Mouse (Mus musculus) midbrain, embryonic 14.5 days (tissue): ENCODE results near the gene Fxyd1. TPM values are rescaled to one million over a fixed set of nuclear protein-coding genes. Genes with fewer than 3 reads are reported as not detected.

Experiments used
- ATAC-seq: fragments of 200-750 bp; cut with Nextera tagmentation; 2 replicates; pipeline ENCODE4 v1.8.0; 2017; ENCODE audit warnings: moderate number of reproducible peaks, moderate library complexity; ENCODE audit not compliant: low FRiP score, low TSS enrichment
- DNase-seq: peaks from one replicate; pipeline ENCODE4 v3.0.0-alpha.2; 2015
- H3K27ac ChIP-seq: fragments of 300-500 bp; sonication (generic); replicated peaks from 2 replicates; pipeline ENCODE4 v1.5.1; 2014; ENCODE audit warnings: mild to moderate bottlenecking, low read depth, low read length, moderate library complexity
- H3K27me3 ChIP-seq: fragments of 300-500 bp; sonication (generic); 2 replicates; pipeline ENCODE4 v1.6.1; 2014; ENCODE audit warnings: low read length, control low read depth, mixed read lengths; ENCODE audit not compliant: control insufficient read depth, insufficient read depth
- H3K36me3 ChIP-seq: fragments of 300-500 bp; sonication (generic); 2 replicates; pipeline ENCODE4 v1.6.1; 2014; ENCODE audit warnings: low read length, control low read depth; ENCODE audit not compliant: control insufficient read depth, insufficient read depth
- H3K4me1 ChIP-seq: fragments of 300-500 bp; sonication (generic); 2 replicates; pipeline ENCODE4 v1.6.1; 2014; ENCODE audit warnings: mild to moderate bottlenecking, antibody characterized with exemption, low read length, control low read depth; ENCODE audit not compliant: control insufficient read depth, insufficient read depth
- H3K4me2 ChIP-seq: fragments of 300-500 bp; sonication (generic); 2 replicates; pipeline ENCODE4 v1.6.1; 2014; ENCODE audit warnings: mild to moderate bottlenecking, low read length, moderate library complexity
- H3K4me3 ChIP-seq: fragments of 300-500 bp; sonication (generic); replicated peaks from 2 replicates; pipeline ENCODE4 v1.5.1; 2014; ENCODE audit warnings: low read depth, low read length
- H3K9ac ChIP-seq: fragments of 300-500 bp; sonication (generic); replicated peaks from 2 replicates; pipeline ENCODE4 v1.6.1; 2014; ENCODE audit warnings: mild to moderate bottlenecking, low read length, moderate library complexity
- H3K9me3 ChIP-seq: fragments of 300-500 bp; sonication (generic); 2 replicates; pipeline ENCODE4 v1.6.1; 2016; ENCODE audit warnings: low read length, control low read depth, mixed read lengths; ENCODE audit not compliant: control insufficient read depth
- WGBS: fragments of 180-500 bp; shearing (Covaris S2); extraction: QIAGEN DNeasy Blood & Tissue Kit; methylation state at CpG from one replicate; pipeline ENCODE4 v1.1.7; 2014; 5-methylcytosine and 5-hydroxymethylcytosine counted together
- polyA plus RNA-seq: library from polyadenylated mRNA; unstranded; fragments of >200 nt; fragmentation: Nextera tagmentation; extraction: Ambion mirVana; gene quantifications from 2 replicates; pipeline ENCODE4 v1.2.1, GENCODE M21; 2014

Gene Fxyd1
- polyA plus RNA-seq, 1 experiment from 2014 or later: 9.0 TPM

DNA sequence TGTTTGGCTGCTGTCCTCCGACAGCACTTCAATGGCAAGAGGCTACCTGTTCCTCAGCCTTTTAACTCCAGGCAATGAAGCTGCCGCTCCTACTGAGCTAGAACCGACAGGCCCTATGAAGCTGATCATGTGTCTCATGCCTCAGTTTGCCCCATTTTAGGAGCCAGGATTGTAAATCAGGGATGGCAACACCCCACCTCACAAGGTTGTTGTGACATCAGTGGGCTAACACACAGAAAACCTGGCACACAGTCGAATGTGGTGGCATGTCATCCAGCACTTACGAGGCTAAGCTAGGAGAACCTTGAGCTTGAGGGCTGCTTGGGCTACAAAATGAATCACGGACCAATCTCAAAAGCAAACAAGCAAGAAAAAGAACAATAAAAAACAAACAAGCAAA lies 1.2 kb upstream of the Fxyd1 start:
- no peaks in the 10 kb centered on the region for H3K9me3 ChIP-seq
- DNase-seq (no peak), ATAC-seq (no peak)
- H3K4me1 ChIP-seq: no peaks in the 10 kb centered on the region
- no peak overlapping the region for H3K4me2 ChIP-seq
- 92% methylated on average over 6 of the region's 6 CpGs for WGBS
- no peaks in the 10 kb centered on the region for H3K36me3 ChIP-seq
- H3K9ac ChIP-seq: no peak overlapping the region
- H3K27ac ChIP-seq: no peak overlapping the region
- H3K4me3 ChIP-seq: no peak overlapping the region
- peaks cover 9% of the 10 kb centered on the region for H3K27me3 ChIP-seq

DNA sequence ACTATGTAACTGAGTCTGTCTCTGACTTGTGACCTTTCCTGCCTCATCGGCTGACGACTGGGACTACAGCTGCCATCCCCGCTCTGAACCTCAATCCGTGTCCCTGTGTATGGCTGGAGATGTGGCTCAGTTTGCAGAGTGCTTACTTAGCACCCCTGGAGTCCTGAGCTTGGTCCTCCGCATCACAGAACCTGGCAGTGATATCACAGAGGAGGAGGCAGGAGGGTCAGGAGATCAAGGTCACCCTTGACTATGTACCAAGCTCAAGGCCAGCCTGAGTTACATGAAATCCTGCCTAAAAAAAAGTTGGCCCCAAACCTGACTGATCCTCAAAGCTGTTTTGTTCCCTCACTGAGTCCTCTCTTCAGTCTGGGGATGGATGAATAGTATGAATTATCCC lies 731 bp upstream of the Fxyd1 start:
- peaks cover 14% of the 10 kb centered on the region for H3K27me3 ChIP-seq
- 80% methylated on average over 5 of the region's 5 CpGs for WGBS

DNA sequence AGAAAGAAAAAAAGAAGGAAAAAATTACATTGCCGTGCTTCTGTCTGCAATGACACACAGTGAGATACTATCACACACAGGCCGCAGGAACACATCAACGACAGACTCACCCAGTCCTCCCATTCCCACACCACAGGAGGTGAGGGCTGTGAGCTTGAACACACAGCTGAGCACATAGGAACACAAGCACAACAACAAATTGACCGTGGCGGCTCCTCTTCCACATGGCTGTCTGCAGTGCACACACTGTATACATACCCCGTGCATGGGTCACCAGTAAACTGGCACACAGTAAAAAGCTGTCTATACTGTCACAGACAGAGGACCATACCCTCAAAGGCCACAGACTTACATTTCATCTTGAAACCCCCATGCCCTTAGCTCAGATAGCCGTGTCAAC lies 551 bp downstream of the Fxyd1 start:
- no peak for DNase-seq
- 79% methylated on average over 7 of the region's 7 CpGs for WGBS
- Histone ChIP-seq H3K9ac (no peak overlapping the region), H3K4me2 (no peak overlapping the region), H3K4me1 (peaks cover 3% of the 10 kb centered on the region; the same call in 1 of the 2 replicates), H3K36me3 (no peaks in the 10 kb centered on the region), H3K27me3 (peaks cover 27% of the 10 kb centered on the region), H3K9me3 (no peaks in the 10 kb centered on the region), H3K4me3 (no peak overlapping the region), H3K27ac (no peak overlapping the region)
- ATAC-seq: no peak

More for the DNA sequence above, 731 bp upstream of the Fxyd1 start:
- Histone ChIP-seq H3K36me3 (no peaks in the 10 kb centered on the region), H3K9ac (no peak overlapping the region), H3K4me3 (no peak overlapping the region), H3K27ac (no peak overlapping the region), H3K9me3 (no peaks in the 10 kb centered on the region), H3K4me2 (no peak overlapping the region), H3K4me1 (no peaks in the 10 kb centered on the region)
- ATAC-seq (no peak), DNase-seq (no peak)

DNA sequence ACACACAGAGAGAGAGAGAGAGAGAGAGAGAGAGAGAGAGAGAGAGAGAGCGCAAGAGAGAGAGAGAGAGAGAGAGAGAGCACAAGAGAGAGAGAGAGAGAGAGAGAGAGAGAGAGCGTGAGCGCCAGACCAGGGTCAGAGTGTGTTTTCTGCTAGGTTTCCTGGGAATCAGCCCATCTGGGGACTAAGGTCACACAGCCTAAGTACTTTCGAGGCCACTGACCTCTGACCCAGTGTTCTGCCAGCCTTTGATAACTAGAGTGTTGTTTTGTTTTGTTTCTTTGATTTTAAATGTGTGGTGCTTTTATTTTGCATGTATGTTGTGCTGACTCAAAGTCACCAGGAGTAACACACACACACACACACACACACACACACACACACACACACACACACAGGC lies 1.1 kb downstream of the Fxyd1 start:
- Histone ChIP-seq H3K9me3 (no peaks in the 10 kb centered on the region), H3K36me3 (no peaks in the 10 kb centered on the region), H3K27me3 (peaks cover 33% of the 10 kb centered on the region), H3K4me1 (peaks cover 9% of the 10 kb centered on the region), H3K4me2 (no peak overlapping the region), H3K4me3 (no peak overlapping the region), H3K9ac (no peak overlapping the region), H3K27ac (no peak overlapping the region)
- DNase-seq (no peak), ATAC-seq (no peak)
- WGBS: 34% methylated on average over 3 of the region's 4 CpGs

DNA sequence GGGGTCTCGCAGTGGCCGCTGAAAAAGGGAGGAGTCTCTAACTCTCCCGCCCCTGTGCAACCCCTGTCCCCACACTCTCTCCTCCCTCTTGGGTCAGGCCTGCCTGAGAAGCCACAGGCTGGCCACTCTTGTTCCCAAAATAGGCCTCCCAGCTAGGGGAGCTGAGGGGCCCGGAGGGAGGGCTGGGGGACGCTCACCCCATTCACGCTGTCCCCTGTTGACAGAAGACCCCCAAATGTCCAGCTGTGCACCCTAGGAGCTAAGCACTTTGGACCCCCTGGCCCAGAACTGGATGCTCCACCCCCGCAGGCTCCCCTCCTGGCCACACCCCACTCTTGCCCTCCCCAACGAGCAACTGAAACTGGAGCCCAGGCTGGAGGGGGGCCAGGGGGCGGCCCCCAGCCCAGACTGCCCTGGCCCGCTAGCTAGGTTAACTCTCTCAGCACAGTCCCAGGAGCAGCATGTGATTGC lies 1.6 kb downstream of the Fxyd1 start:
- Histone ChIP-seq H3K27ac (no peak overlapping the region), H3K36me3 (no peaks in the 10 kb centered on the region), H3K4me2 (no peak overlapping the region), H3K4me3 (no peak overlapping the region), H3K27me3 (peaks cover 38% of the 10 kb centered on the region), H3K9me3 (no peaks in the 10 kb centered on the region), H3K9ac (no peak overlapping the region), H3K4me1 (peaks cover 13% of the 10 kb centered on the region)
- DNase-seq (peak; percentile 13), ATAC-seq (no peak)
- WGBS: 2% methylated on average over 10 of the region's 10 CpGs

DNA sequence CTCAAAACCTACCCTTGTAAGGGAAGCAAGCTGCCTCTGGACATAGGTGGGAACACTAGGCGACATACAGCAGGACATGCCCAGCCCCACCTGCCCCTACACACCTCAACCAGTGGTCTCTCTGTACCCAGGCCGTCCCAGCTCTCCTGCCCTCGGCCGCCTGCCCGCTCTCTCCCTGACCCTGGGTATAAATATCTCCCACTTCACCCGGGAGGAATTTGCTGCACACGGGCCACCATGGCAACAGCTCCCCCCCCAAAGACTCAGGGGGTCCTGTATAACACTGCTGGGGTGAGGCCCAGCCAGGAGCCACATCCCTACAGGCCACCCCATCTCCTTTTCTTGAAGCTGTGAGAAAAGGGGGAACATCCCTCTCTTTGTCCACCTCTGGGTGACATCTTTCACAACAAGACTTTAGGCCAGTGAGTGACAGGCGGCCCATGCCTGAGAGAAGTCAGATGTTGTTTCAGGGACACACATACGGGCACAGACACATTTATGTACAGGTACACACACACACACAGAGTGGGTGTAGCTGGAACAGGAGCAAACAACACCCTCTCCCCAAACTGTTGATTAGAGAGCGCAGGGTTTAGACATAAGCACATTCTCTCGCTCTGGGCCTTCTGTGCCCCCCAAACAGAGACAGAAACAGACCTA lies 2.2 kb downstream of the Fxyd1 start:
- no peak overlapping the region for H3K27ac ChIP-seq
- H3K36me3 ChIP-seq: no peaks in the 10 kb centered on the region
- 40% methylated on average over 11 of the region's 11 CpGs for WGBS
- ATAC-seq: no peak
- peaks cover 38% of the 10 kb centered on the region for H3K27me3 ChIP-seq
- H3K4me2 ChIP-seq: no peak overlapping the region
- DNase-seq: no peak
- H3K9me3 ChIP-seq: no peaks in the 10 kb centered on the region
- H3K9ac ChIP-seq: no peak overlapping the region
- no peak overlapping the region for H3K4me3 ChIP-seq
- H3K4me1 ChIP-seq: peaks cover 18% of the 10 kb centered on the region

DNA sequence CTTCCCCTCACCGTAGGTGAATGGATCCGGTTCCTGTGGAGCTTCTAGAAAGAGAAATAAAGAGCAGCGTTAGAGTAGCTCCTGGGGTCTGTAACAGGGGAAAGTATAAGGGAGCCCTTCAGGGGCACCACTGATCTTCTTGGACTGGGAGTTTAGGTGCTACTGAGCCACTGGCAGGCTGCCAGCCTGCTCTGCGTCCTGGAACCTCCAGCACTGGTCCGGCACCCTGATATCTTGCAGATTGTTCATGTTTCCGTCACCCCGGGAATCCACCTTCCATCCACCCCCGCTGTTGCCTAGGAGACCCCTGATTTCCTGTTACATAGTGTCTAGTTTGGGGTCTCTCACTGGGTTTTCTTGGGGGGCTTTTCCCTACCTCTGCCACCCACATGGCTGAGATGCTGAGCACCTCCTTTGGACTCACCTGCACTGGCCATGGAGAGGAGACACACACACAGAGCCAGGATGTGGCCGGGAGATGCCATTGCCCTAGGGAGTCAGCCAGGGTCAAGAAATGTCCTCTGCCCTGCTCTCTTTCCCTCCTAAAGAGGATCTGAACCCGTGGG lies 3.0 kb downstream of the Fxyd1 start:
- 33% methylated on average over 10 of the region's 10 CpGs for WGBS
- no peak overlapping the region for H3K9ac ChIP-seq
- no peaks in the 10 kb centered on the region for H3K36me3 ChIP-seq
- ATAC-seq (no peak), DNase-seq (no peak)
- no peak overlapping the region for H3K4me3 ChIP-seq
- peaks cover 38% of the 10 kb centered on the region for H3K27me3 ChIP-seq
- H3K4me2 ChIP-seq: no peak overlapping the region
- peaks cover 24% of the 10 kb centered on the region for H3K4me1 ChIP-seq
- H3K27ac ChIP-seq: no peak overlapping the region
- no peaks in the 10 kb centered on the region for H3K9me3 ChIP-seq

DNA sequence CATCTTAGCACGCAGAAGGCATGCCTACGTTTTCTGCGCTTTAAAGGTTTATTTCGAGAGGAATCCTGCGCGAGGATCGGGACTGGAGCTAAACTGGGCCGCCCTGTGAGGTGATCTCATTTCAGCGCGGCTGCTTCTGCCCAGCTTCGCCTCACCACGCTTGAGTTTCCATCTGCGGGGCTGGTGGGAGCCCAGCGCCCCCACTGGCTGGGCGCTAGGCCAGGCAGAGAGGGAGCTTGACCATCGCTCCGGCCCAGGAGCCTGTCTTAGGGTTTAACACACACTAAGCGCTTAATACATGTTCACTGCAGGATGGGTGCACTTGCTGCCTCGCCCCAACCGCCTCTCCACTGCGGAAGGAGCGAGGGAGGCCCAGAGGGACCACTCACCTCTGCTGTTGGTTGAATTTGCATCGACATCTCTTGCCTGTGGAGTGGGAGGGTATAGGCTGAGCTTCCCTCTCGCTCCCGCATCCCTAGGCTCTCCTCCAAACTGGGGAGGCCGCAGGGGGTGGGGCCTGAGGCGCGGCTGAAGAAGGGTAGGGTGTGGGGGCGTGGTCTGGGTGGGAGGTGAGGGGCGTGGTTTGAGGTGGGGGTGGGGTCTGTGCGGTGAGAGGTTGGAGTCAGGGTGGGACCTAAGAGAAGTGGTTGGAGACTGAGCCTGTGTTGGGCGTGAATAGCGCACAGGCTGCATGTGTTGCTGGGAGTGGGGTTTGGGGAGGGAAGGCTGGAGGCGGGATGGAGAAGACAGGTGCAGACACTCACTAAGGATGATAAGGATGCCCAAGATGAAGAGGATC lies 4.2 kb downstream of the Fxyd1 start:
- no peaks in the 10 kb centered on the region for H3K9me3 ChIP-seq
- H3K4me1 ChIP-seq: peaks cover 24% of the 10 kb centered on the region
- 0 out of 2 replicates have a peak overlapping the region, but pooled peaks have one; percentile 29 for H3K9ac ChIP-seq
- H3K27ac ChIP-seq: no peak overlapping the region
- ATAC-seq: no peak
- WGBS: under 1% methylated on average over 34 of the region's 34 CpGs
- peak overlapping the region; percentile 63 for H3K4me2 ChIP-seq
- peaks cover 38% of the 10 kb centered on the region for H3K27me3 ChIP-seq
- DNase-seq: peak; percentile 59
- H3K36me3 ChIP-seq: no peaks in the 10 kb centered on the region
- peak overlapping the region; percentile 14; the same call in 1 of the 2 replicates for H3K4me3 ChIP-seq
